Mouse (Mus musculus) right cerebral cortex, postnatal 36 days (tissue): ENCODE measurements around the gene Nbas.

ENCODE experiments used
- DNase-seq, 2 experiments: peaks; one replicate each; pipeline ENCODE4 v3.0.0; 2022; ENCODE audit warnings: low spot score in 2 of 2, mixed read lengths in 1 of 2

Nbas gene

GRCm38 (mm10) chr12:13532731-13533365 is 263.9 kb downstream of the Nbas start:
- DNase-seq: no peak

DNA sequence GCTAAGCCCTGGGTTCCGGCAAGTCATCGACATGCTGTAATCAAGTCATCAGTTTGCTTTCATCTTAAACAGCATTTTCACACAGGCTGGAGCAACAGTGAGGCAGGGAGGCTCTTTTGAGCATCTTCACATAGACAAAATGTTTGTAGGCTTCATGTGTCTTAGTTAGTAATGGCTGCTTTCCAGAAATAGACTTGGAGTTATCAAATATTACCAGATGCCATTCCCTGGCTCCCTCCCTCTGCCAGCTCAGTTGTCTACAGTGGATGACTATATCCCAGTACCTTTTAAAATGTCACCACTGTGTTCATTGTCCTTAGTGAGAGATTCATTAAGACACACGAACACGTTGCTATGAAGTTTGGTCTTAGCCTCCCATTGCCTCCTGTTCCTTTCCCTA is 270.2 kb downstream of the Nbas start:
- DNase-seq: no peak

DNA sequence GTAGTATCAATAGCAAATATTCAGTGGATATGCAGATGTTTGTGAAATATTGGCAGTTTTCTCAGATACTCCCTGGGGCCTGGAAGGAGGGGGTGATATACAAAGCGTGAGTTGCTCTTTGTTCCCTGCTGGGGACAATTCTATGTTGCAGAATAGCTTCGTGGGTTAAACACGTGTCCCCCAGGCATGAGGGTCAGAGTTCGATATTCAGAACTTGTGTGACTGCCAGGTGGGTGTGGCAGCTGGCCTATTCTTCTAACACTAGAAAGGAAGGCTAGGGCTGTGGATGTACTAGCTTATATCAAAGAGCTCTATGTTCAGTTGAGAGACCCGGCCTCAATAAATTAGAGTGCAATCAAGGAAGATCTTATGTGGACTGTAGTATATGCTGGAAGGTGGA is 274.9 kb downstream of the Nbas start:
- no peak for DNase-seq

- DNase-seq: no peak
Measured at GRCm38 (mm10) chr12:13563646-13564289, 294.8 kb downstream of the Nbas start.

- DNase-seq: no peak
Measured at GRCm38 (mm10) chr12:13564330-13564729, 295.4 kb downstream of the Nbas start.

DNA sequence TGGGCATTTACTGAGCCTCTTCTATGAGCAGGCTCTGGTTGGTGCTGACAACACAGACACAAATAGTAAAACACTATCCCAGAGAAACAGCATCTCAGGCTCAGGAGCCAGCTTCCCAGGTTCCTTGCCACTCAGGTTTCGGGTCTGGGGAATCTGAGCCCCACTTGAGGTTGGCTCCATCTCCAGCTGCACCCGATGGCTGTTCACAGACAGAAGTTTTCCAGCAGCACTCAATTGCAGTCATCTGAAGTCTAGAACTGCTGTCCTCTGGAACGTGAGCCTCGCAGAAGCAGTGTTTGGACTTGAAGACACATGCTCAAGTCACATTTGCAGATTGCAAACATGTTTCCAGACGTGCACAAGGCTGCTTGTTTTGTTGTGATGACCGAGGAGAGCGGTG is 297.5 kb downstream of the Nbas start:
- DNase-seq: no peak

DNA sequence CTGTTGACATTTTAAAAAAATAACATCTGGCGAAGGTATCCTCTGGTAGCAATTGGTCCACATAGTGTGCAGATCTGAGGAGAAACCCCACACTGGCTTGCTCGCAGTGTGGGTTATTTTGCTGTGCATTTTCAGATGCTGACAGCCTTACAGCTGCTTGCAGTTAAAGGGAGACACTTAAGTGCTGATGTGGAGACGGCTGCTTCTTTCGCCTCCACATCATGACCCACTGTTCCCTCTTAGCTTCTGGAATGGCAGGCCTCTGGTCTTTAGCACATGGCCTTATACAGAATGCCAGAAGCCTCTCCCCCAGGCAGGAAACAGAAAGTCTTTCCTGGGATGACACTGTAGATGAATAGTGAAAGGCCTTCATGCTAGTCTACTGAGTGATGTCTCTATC is 306.2 kb downstream of the Nbas start:
- DNase-seq: no peak

DNA sequence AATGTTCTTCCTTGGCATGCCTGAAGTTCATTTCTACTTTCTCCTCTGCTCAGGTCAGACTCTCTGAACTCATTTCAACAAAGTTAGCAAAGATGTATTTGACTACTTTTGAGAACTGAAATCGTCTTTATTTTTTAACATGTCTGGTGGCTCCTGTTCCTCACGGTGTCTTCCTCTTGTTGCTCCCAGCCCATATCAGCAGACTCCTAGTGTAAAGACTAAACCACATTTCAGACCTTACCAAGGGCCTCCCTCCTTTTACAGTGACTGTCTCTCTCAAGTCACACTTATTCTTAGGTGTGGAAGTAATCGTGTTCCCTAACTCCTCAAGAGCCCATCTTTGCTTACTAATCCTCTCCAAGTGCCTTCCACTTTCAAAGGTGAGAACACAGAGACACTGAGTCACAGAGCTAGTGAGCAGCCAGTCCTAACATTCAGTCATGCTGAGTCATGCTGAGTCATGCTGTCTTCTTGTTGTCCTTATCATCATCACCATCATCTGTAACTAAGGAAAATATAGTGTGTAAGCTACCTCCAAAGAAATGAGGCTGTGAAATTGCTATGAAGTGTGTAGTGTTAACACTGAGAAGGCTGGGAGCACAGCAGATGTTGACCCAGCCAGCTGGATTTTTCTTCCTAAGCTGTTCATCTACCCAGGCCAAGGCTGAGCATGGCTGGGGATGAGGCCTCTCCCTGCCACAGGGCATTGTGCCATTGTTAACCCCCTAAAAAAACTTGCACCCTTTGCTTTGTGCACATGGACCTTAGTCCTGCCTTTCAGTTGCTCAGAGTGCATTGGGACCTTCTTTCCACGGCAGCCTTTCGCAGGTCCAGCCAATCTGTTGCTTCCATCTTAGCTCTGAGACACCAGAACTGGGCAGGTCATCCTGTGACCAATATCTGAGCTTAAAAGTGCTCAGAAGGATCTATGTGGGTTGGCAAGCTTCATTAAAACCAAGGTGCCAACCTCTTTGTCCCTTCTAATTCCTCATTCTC is 307.0 kb downstream of the Nbas start:
- no peak for DNase-seq

DNA sequence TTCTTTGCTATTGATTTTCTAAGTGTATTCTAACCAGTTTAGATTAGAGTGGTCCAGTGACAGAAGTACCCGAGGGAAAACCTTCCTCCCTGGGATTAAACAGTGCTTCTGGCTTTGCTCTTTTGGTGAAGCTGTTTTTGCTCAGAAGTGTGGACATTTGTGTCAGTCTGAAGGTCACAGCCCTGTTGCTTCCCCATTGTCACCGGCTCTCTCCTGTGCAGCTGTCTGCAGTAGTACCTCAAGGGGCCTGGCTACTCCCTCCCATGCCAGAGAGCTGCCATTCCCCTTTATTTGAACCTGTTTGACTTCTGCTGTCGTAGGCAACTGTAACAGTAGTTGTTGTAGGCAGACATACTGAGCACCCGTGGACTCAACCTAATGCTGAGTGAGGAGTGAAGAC is 307.8 kb downstream of the Nbas start:
- no peak for DNase-seq

DNA sequence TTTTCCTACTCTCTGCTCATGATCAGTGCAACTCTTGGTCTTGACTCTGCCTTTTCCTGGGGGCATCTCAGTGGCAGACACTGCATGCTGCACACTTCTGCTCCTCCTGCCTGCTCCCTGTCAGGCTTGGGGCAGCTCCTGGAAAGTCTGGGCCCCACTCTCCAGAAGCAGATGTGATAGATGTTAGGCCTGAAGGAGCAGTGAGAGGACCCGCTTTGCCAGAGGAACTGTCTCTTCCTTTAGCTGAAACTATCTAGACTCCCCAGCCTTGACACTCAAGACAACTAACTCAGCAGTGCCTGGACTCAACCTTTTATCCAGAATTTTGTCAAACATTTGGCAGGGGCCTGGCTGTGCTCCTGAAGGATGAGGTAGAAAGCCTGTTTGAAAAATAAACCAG is 311.9 kb downstream of the Nbas start:
- DNase-seq: no peak

DNA sequence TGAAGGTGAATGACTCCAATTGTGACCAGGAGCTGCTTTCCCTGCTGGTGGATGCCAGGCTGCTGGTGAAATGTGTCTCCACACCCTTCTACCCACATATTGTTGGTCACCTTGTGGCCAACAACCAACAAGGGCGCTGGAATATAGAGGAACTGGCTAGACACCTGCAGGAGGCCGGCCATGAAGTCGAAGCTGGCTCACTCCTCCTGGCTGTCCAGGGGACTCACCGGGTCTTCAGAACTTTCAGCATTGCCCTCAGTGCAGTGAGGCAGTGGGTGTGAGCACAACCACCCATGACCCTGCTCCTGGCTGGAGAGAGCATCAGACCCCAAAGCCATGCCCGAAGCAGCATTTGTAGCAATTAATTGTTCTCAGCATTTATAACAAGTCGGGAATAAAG is 314.5 kb downstream of the Nbas start:
- DNase-seq: no peak

DNA sequence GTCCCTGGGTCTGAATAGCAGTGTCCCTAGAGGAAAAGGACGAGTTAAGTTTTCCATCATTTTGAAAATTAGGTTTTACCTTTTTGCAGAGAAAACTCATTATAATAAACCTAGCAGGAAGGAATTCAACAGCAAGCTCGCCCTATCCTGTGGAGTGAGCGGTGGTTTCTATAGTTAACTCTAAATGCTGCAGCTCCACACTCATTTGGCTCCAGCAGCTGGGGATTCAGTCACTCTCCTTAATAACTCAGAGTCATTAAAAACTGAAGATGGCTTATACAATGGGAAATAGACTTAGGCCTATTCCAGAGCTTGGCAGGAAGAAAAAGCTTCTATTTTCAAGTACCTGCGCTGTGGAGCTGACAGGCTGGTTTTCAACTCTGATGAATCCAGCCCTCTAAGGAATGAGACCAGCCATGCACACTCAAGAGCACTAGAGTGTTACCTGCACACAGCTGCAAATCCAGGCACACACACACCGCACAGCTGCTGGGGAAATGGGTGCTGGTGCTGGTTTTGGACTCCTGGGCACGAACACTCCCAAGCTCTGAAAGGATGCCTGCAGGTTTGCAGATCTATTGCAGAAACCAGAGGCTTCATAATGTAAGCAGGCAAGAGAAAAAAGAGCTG is 316.7 kb downstream of the Nbas start:
- DNase-seq: no peak

DNA sequence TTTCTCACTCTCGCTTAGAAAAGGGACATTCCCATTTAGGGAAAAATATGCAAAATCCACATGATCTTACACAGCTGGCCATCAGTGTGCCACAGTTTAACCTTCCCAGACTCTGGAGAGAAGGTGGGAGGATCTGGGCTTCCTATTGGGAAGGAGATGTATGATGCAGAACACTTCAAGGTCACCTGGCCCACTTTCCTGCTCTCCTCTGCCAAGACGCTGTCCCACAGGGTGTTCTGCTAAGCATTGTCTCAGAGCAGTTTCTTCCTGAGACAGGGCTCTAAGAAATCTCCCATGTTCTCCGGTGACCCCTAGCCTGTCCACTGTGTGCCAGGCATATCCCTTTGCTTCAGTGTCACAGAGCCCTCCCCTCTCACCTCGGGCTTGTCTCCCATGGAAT is 318.7 kb downstream of the Nbas start:
- no peak for DNase-seq

- no peak for DNase-seq
Measured at GRCm38 (mm10) chr12:13589021-13589420, 320.1 kb downstream of the Nbas start.

DNA sequence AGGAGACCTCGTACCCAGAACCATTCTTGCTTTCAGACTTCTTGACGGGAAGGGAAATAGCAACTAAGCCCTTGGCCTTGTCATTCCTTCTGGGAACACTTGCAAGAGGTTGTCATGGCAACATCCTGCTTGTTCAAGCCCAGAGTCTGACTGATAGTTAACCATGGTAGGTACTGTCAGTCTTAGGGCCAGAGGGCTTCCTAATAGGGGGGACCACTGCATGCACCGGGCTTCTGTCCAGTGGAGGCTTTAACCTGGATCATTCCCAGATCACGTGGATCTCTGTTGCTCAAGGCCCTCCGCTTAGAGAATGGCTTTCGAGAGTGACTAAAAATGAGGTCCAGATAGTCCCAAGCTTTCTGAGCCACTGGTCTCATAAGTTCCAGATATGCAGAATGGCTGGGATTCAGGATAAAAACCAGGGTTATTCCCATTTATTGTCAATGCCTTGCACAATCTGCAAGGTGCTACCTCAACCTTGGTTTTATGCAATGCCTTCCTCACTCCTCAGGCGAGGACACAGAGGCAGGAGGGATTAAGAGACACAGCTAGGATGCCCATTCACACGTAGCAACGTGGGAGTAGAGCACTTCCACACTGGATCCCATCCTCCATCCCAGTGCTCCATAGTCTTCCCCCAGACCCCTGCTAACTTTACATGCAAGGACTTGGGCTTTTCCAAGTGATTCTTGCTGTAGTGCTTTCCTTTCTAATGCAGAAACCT is 326.0 kb downstream of the Nbas start:
- DNase-seq: no peak

- DNase-seq: no peak
Measured at GRCm38 (mm10) chr12:13597026-13597425, 328.1 kb downstream of the Nbas start.

GRCm38 (mm10) chr12:13598545-13598944 is 329.6 kb downstream of the Nbas start:
- DNase-seq: peak; percentile 60 to 85

DNA sequence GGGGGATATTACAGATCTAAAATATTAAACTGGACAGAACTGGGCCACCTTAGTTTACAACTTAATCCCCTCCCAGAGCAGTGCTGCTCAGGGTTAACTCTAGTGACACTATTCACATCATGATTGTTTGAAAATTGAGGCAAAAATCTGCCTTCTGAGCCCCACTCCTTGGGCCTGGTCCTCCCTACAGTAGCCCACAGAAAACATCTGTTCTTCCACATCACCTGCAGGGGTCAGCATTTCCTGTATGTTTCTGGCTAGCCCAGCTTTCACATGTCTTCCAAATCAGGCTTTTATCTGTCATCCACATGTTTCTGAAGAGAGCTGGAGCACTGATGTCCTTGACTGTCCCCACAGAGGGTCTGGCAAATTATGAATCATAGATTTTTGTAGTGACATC is 333.5 kb downstream of the Nbas start:
- no peak for DNase-seq

DNA sequence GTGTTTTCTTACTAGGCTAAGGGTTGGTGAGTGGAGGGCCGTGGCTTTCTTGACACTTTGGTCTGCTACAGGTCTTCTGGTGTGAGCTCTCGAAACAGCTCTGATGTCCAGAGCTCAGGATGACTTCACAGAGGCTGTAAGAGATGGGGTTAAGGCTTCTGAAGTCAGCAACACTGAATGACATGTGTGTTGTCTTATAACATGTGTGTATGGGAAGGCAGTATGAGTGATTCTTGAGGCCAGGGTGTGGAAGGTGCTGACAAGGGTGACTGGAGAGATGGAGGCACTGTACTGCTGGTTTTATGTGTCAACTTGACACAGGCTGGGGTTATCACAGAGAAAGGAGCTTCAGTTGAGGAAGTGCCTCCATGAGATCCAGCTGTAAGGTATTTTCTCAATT is 338.1 kb downstream of the Nbas start:
- no peak for DNase-seq

DNA sequence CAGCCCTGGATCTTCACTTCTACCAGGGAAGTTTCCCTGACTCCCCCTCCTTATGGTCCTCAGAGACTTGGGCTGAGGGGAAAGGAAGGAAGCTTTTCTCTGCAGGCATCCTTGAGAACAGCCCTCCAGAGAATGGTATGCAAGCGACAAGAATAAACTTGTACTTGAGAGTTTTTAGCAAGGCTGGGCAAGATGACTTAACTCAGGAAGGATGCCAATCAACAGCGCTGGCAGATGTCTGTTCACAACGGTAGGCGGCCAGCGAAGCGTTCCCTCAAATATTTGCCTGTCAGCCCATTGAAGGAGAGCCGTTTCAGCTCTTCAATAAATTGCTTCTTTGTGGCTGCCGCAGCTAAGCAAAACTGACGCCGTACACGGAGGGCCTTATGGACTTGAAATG is 340.1 kb downstream of the Nbas start:
- no peak for DNase-seq

DNA sequence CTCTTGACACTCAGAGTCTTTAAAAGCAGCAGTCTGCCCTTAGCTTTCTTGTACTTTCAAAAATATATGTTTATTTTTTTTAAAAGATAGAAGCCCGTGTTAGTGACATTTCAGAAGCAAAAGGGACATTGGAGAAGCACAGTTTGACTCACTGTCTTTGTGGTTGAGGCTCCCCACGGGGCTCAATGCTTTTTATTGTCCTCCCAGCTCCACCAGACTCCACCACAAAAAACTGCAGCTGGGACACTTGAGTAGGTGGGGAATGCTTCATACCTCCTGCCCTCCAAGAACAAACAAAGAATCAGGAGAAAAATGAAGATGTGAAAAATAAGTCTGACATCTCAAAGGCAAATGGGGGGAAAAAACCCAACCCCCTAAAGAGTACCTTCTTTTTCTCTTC is 344.1 kb downstream of the Nbas start:
- DNase-seq: no peak

- DNase-seq: no peak
Measured at GRCm38 (mm10) chr12:13615661-13616060, 346.7 kb downstream of the Nbas start.
